Mouse (Mus musculus) gonadal fat pad, adult 2 months (tissue): ENCODE data around the gene Rab8b. TPM values are rescaled to one million over a fixed set of nuclear protein-coding genes. Genes with fewer than 3 reads are reported as not detected.
"Not testable (repeated sequence)": the region's sequence is repeated elsewhere in the genome, so short reads cannot be mapped to it uniquely, and the experiment has no call there.

Experiments
- DNase-seq: peaks from one replicate; pipeline ENCODE4 v3.0.0-alpha.2; 2012; ENCODE audit warnings: low read depth
- polyA plus RNA-seq: library from polyadenylated mRNA; depleted of rRNA; stranded (reverse); fragments of >200 nt; gene quantifications from 2 replicates; pipeline ENCODE4 v1.2.3, GENCODE M21; 2012; rRNA removed

The Rab8b gene
- polyA plus RNA-seq, 1 experiment: 9.7 TPM

GRCm38 (mm10) chr9:66846822-66847221 is 72.7 kb downstream of the Rab8b start:
- no peak for DNase-seq

GRCm38 (mm10) chr9:66835097-66835480 is 84.4 kb downstream of the Rab8b start:
- DNase-seq: no peak

GRCm38 (mm10) chr9:66834318-66835096 is 85.0 kb downstream of the Rab8b start, which contains the start of gene Aph1c:
Gene Aph1c, minus strand, starts transcription at chr9:66834726.
- peak; percentile 81 for DNase-seq

- no peak for DNase-seq
Observed at GRCm38 (mm10) chr9:66833851-66834250, 85.6 kb downstream of the Rab8b start.

- no peak for DNase-seq
Observed at GRCm38 (mm10) chr9:66832366-66832908, 87.0 kb downstream of the Rab8b start.

- no peak for DNase-seq
Observed at GRCm38 (mm10) chr9:66825990-66826389, 93.5 kb downstream of the Rab8b start.

- not testable (repeated sequence) for DNase-seq
Observed at GRCm38 (mm10) chr9:66822255-66822654, 97.2 kb downstream of the Rab8b start.

- no peak for DNase-seq
Observed at GRCm38 (mm10) chr9:66820996-66821395, 98.5 kb downstream of the Rab8b start.

GRCm38 (mm10) chr9:66813392-66813791 is 106.1 kb downstream of the Rab8b start:
- no peak for DNase-seq

GRCm38 (mm10) chr9:66805951-66806350 is 113.5 kb downstream of the Rab8b start:
- DNase-seq: not testable (repeated sequence)

GRCm38 (mm10) chr9:66801947-66802346 is 117.5 kb downstream of the Rab8b start:
- DNase-seq: no peak

- no peak for DNase-seq
Observed at GRCm38 (mm10) chr9:66796739-66797138, 122.7 kb downstream of the Rab8b start, which contains the start of gene Gm10647. Gene Gm10647, plus strand, starts transcription at chr9:66797039.

GRCm38 (mm10) chr9:66795464-66796324 is 123.8 kb downstream of the Rab8b start, which contains the start of gene Aph1b:
Gene Aph1b, minus strand, starts transcription at chr9:66795490.
- peak; percentile 90 for DNase-seq

- no peak for DNase-seq
Observed at GRCm38 (mm10) chr9:66794629-66795463, 124.6 kb downstream of the Rab8b start.

Other genes starting within 250 kb of the Rab8b start
- 20.6 and 31.6 TPM in 2 replicates for gene Car12, start 206.0 kb downstream of the Rab8b start, polyA plus RNA-seq
- 5.1 and 5.9 TPM in 2 replicates for gene Aph1b, start 124.2 kb downstream of the Rab8b start, polyA plus RNA-seq
- gene Gm10647, start 122.6 kb downstream of the Rab8b start, polyA plus RNA-seq: 0.10 and 0.28 TPM in 2 replicates
- gene Aph1c, start 85.0 kb downstream of the Rab8b start, polyA plus RNA-seq: 1.6 and 1.9 TPM in 2 replicates
- gene Rps27l, start 26.4 kb upstream of the Rab8b start, polyA plus RNA-seq: 59.1 and 75.4 TPM in 2 replicates
- gene Lactb, start 55.8 kb upstream of the Rab8b start, polyA plus RNA-seq: 10.1 and 12.0 TPM in 2 replicates
- gene Tpm1, start 129.7 kb upstream of the Rab8b start, polyA plus RNA-seq: 191 and 231 TPM in 2 replicates